Mouse (Mus musculus): ENCODE data around the gene Raet1e.
"Not testable (repeated sequence)": the region's sequence is repeated elsewhere in the genome, so short reads cannot be mapped to it uniquely, and the experiment has no call there.

Gene Raet1e

GRCm38 (mm10) chr10:22158310-22158999 lies at the start of gene Raet1e, which contains the start of gene H60b:
Gene Raet1e, plus strand, starts transcription at chr10:22158569.
Gene H60b, plus strand, starts transcription at chr10:22158586.
- in situ Hi-C loops (cut with MboI, MseI), result loop anchor here in 1 of 2 experiments (10.0 kb wide), 1 partner anchor 124 kb away; no protein-coding TSS in a partner anchor

DNA sequence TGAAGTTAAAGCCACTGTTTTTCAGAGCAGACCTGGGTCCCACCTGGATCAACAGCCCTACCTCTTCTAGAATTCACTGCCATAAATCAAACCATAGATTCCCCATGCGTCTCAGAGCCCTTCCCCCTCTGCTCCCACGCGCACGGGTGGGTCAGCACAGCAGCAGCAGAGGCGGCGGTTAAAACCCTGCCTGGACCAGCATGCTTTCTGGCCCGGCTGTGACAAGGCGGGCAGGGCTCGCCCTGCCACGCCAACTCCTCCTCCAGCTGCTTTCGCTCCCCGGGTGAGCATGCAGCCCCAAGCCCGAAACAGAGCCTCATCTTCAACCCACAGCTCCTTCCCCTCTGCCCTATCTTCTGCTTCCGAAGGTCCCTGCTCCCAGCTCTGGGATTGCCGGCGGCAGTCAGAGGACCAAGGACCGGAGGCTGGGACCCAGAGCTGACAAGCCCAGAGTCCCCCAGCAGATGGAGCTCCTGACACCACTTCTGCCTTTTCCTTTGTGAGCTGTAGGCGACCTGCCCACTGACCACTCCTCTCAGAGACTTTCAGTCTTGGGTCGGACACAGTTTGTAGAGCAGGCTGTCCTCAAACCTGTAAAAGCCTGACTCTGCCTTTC lies 17.6 kb upstream of the Raet1e start:
- in situ Hi-C loops (cut with MboI, MseI), result loop anchor here in 1 of 2 experiments (5.0 kb wide), 1 partner anchor 597 kb away; no protein-coding TSS in a partner anchor

DNA sequence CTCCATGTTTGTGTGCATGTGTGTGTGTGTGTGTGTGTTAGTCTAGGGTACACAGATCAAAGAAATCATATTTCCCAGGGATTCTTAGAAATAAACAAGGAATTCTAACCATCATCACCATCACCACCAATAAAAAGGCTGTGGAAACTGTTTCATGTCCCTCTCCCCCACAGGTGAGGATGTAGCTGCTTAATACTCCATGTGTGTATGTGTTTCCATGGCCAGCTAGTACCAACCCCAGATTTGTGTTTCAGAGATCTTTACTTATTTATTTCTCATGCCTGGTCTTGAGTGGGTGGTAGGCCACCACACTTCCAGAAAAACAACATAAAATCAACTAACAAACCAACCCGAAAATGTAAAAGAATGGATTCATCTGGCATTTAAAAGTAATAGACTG lies 16.2 kb upstream of the Raet1e start:
- in situ Hi-C loops (cut with MboI, MseI), result loop anchor here in 1 of 2 experiments (5.0 kb wide), 1 partner anchor 595 kb away; no protein-coding TSS in a partner anchor

- in situ Hi-C loops (cut with MboI, MseI), result loop anchor here in 1 of 2 experiments (5.0 kb wide), 1 partner anchor 594 kb away; no protein-coding TSS in a partner anchor
Measured at GRCm38 (mm10) chr10:22142926-22143325, 15.4 kb upstream of the Raet1e start.

DNA sequence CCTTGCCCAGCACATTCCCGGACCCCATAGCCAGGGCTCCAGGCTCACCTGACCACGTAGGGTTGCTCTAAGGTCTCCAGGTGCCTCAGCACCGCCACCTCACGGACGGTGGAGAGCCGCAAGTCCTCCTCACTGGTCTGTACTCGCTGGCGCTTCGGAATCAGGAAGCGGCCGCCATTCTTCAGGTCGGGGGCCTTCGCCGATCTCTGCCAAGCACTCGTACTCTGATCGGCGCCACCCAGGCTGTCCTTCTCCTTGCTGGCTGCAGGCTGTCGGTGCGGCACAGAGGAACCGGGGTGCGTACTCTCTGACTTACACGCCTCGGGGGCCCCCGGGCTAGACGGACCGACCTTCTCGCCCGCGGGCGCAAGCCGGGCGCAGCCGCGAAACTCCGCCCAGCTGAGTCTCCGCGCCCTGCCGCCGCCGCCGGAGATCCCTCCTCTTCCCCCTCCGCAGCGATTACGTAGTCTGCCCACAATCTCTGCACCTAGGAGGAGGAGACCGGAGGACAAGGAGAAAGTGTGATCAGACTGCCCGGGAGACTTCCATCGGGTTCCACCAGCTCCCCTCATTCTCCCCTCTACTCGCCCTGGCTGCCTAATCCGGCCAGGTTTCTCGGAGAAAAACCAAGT lies 9.8 kb upstream of the Raet1e start:
- in situ Hi-C loops (cut with MboI, MseI), result no loop called here

DNA sequence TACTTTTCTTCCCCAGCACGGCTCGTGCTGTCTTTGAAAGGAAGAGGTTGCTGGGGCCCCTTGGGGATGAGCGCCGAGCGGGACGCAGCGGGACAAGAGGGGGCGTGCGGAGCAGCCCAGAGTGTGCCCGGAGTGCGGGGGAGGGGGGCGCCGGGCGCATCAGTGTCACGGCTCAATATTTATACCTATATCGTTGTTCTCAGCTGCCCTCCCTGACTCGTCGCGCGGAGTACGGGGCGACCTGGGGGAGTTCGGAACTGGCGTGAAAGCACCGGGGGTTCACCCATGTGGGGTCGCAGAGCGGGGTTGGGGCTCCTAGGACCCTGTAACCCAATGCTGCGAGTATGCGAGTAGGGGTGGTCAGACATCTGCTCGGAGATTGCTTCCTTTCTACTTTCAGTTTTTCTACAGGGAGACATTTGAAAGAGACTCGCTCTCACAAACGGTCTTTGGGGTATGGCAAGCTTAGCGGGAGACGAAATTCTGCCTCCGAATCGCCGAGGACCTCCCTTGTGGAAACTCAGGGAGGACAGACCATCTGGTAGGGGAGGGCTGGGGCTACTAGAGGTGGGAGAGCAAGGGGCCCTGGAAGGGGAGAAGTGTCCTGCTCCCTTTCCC lies 9.2 kb upstream of the Raet1e start, which contains the start of gene E030030I06Rik:
TSS of gene E030030I06Rik (minus strand) at position 198 of the 618 bp plus-strand sequence.
- in situ Hi-C loops (cut with MboI, MseI), result no loop called here

DNA sequence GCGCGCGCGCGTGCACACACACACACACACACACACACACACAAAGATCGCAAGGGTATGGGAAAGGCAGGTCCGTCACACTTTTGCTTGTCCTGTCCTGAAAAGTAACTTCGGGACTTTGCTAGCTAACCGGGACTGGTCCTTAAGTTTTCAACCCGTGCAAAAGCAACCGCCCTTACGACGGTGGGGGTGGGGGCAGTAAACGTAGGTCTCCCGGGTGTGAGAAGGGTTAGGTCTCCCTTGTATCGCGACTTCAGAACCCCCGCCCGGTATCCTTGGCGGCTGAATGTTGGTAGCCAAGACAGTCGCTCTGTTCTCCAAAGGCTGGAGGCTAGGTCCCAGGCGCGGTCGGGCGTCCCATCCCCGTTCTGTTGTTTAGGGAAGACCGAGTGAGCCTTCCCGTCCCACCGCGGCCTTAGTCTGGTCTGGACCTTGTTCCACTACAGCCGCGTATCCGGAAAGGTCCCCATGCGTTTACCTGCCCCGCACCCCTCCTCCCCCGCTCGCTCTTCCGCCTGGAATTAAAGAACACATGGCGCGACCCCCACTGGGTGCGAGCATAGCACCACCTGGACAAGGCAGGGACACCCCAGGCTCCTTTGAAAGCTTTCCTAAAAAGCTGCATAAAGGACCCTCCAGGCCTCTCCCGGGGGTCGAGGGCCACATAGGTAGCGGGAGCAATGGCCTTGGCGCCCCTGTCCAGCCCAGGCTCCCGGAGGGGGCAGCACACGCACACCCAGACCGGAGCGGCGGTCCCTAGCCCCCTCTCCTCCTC lies 8.5 kb upstream of the Raet1e start:
- in situ Hi-C loops (cut with MboI, MseI), result loop anchor here in 1 of 2 experiments (10.0 kb wide), 1 partner anchor 115 kb away; no protein-coding TSS in a partner anchor

- in situ Hi-C loops (cut with MboI, MseI), result loop anchor here in 1 of 2 experiments (10.0 kb wide), 1 partner anchor 116 kb away; no protein-coding TSS in a partner anchor
Measured at GRCm38 (mm10) chr10:22150593-22150992, 7.8 kb upstream of the Raet1e start.

GRCm38 (mm10) chr10:22151056-22151862 lies 7.1 kb upstream of the Raet1e start:
- in situ Hi-C loops (cut with MboI, MseI), result loop anchor here in 1 of 2 experiments (10.0 kb wide), 1 partner anchor 116 kb away; no protein-coding TSS in a partner anchor

DNA sequence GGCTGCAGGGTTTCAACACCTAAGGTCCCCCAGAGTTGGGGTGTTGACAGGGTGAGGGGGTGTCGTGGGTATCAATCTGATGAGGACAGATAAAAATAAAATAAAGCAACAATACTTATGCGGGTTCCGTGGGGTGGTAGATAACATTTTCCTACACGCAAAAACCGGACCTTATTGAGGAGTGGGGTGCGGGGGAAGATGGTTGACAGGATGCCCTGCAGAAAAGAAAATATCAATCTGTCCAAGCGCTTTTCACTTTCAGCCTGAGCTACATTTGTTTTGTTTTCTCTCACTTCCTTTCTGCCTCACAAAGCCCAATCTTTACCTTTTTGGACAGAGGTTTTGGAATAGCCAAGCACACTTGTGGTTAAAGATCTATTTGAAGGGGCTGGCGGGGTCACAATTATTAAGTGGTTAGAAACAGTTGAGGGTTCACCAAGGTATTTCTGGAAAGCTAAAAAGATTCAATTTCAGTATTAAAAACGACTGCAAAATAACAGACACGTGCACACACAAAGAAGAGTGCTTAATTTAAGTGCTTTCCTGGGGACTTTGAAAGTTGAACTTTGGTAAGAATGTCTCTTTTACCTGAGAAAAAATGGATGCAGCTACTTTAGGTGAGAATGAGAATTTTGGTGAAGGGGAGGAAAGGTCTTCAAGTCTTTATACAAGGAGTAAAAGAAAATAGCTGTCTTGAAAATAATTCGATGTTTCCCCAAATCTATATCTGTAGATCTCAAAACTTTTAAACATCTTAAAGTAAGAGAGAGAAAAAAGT lies 6.3 kb upstream of the Raet1e start:
- in situ Hi-C loops (cut with MboI, MseI), result loop anchor here in 1 of 2 experiments (10.0 kb wide), 1 partner anchor 117 kb away; no protein-coding TSS in a partner anchor

- in situ Hi-C loops (cut with MboI, MseI), result loop anchor here in 1 of 2 experiments (10.0 kb wide), 1 partner anchor 118 kb away; no protein-coding TSS in a partner anchor
Measured at GRCm38 (mm10) chr10:22153147-22153690, 5.2 kb upstream of the Raet1e start.

GRCm38 (mm10) chr10:22154127-22154526 lies 4.2 kb upstream of the Raet1e start:
- in situ Hi-C loops (cut with MboI, MseI), result loop anchor here in 1 of 2 experiments (10.0 kb wide), 1 partner anchor 119 kb away; no protein-coding TSS in a partner anchor

- in situ Hi-C loops (cut with MboI, MseI), result loop anchor here in 1 of 2 experiments (10.0 kb wide), 1 partner anchor 120 kb away; no protein-coding TSS in a partner anchor
Measured at GRCm38 (mm10) chr10:22154871-22155799, 3.2 kb upstream of the Raet1e start.

- in situ Hi-C loops (cut with MboI, MseI), result loop anchor here in 1 of 2 experiments (10.0 kb wide), 1 partner anchor 124 kb away; no protein-coding TSS in a partner anchor
Measured at GRCm38 (mm10) chr10:22159131-22159561, 777 bp downstream of the Raet1e start.

DNA sequence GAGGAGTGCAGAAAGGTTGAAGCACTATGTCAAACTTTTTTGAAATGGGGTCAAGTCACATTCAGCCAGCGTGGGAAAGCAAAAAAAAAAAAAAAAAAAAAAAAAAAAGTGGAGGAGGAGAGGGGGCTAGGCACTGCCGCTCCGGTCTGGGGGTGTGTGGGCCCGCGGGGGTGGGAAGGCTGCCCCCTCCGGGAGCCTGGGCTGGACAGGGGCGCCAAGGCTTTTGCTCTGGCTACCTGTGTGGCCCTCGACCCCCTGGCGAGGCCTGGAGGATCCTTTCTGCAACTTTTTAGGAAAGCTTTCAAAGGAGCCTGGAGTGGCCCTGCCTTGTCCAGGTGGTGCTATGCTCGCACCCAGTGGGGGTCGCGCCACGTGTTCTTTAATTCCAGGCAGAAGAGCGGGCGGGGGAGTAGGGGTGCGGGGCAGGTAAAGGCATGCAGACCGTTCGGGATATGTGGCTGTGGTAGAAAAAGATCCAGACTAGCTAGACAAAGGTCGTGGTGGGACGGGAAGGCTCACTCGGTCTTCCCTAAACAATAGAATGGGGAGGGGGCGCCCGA lies 1.3 kb downstream of the Raet1e start:
- in situ Hi-C loops (cut with MboI, MseI), result loop anchor here in 1 of 2 experiments (10.0 kb wide), 1 partner anchor 125 kb away; no protein-coding TSS in a partner anchor

- in situ Hi-C loops (cut with MboI, MseI), result not testable (repeated sequence)
Measured at GRCm38 (mm10) chr10:22163279-22163678, 4.9 kb downstream of the Raet1e start.

Measured in T-helper 17 cell (primary cell).